Mouse (Mus musculus): ENCODE measurements around the gene Cbx1. TPM values are rescaled to one million over a fixed set of nuclear protein-coding genes. Genes with fewer than 3 reads are reported as not detected.

Cbx1 gene
- total RNA-seq (2021): 10 to 100 TPM; 40.8 to 46.9 TPM

- peak; percentile 92 to 93 for DNase-seq (ENCODE audit: low spot score in 2 of 2)
- intact Hi-C loops (cut with DNase I): no loop called here
These were observed at the start of gene Cbx1 for GRCm38 (mm10) chr11:96788871-96789795. TSS of gene Cbx1 (plus strand) at chr11:96789127.

- intact Hi-C loops (cut with DNase I): loop anchor here (10.0 kb wide), 1 partner anchor 736 kb away; the partner anchor contains the start of gene Igf2bp1
- DNase-seq (ENCODE audit: low spot score in 2 of 2): no peak
These were observed 48.1 kb upstream of the Cbx1 start for GRCm38 (mm10) chr11:96740796-96741195.

- intact Hi-C loops (cut with DNase I): loop anchor here (10.0 kb wide), 1 partner anchor 737 kb away; the partner anchor contains the start of gene Igf2bp1
- DNase-seq (ENCODE audit: low spot score in 2 of 2): peak; percentile 26 to 31
These were observed 46.9 kb upstream of the Cbx1 start for GRCm38 (mm10) chr11:96741995-96742394.

GRCm38 (mm10) chr11:96743000-96743399 lies 45.9 kb upstream of the Cbx1 start:
- intact Hi-C loops (cut with DNase I): loop anchor here (10.0 kb wide), 1 partner anchor 738 kb away; the partner anchor contains the start of gene Igf2bp1
- DNase-seq (ENCODE audit: low spot score in 2 of 2): no peak

- no peak for DNase-seq (ENCODE audit: low spot score in 2 of 2)
- intact Hi-C loops (cut with DNase I): loop anchor here (10.0 kb wide), 1 partner anchor 739 kb away; the partner anchor contains the start of gene Igf2bp1
These were observed 45.0 kb upstream of the Cbx1 start for GRCm38 (mm10) chr11:96743891-96744290.

GRCm38 (mm10) chr11:96746648-96747047 lies 42.3 kb upstream of the Cbx1 start:
- intact Hi-C loops (cut with DNase I): loop anchor here (10.0 kb wide), 1 partner anchor 742 kb away; the partner anchor contains the start of gene Igf2bp1
- no peak for DNase-seq (ENCODE audit: low spot score in 2 of 2)

- intact Hi-C loops (cut with DNase I): loop anchor here (10.0 kb wide), 1 partner anchor 743 kb away; the partner anchor contains the start of gene Igf2bp1
- no peak for DNase-seq (ENCODE audit: low spot score in 2 of 2)
These were observed 41.4 kb upstream of the Cbx1 start for GRCm38 (mm10) chr11:96747555-96747954.

GRCm38 (mm10) chr11:96755298-96755697 lies 33.6 kb upstream of the Cbx1 start:
- DNase-seq (ENCODE audit: low spot score in 2 of 2): no peak
- intact Hi-C loops (cut with DNase I): no loop called here

- DNase-seq (ENCODE audit: low spot score in 2 of 2): no peak
- intact Hi-C loops (cut with DNase I): no loop called here
These were observed 31.5 kb upstream of the Cbx1 start for GRCm38 (mm10) chr11:96757421-96757820.

- DNase-seq (ENCODE audit: low spot score in 2 of 2): no peak
- intact Hi-C loops (cut with DNase I): no loop called here
These were observed 30.5 kb upstream of the Cbx1 start for GRCm38 (mm10) chr11:96758402-96758801.

- DNase-seq (ENCODE audit: low spot score in 2 of 2): no peak
- intact Hi-C loops (cut with DNase I): loop anchor here (2.0 kb wide), 1 partner anchor 101 kb away; no protein-coding TSS in a partner anchor
These were observed 28.9 kb upstream of the Cbx1 start for GRCm38 (mm10) chr11:96760042-96760441.

GRCm38 (mm10) chr11:96761984-96762383 lies 26.9 kb upstream of the Cbx1 start:
- intact Hi-C loops (cut with DNase I): loop anchor here (2.0 kb wide), 1 partner anchor 99 kb away; no protein-coding TSS in a partner anchor
- DNase-seq (ENCODE audit: low spot score in 2 of 2): peak in 1 of 2 experiments; percentile 60

- intact Hi-C loops (cut with DNase I): no loop called here
- no peak for DNase-seq (ENCODE audit: low spot score in 2 of 2)
These were observed 26.0 kb upstream of the Cbx1 start for GRCm38 (mm10) chr11:96762742-96763470.

- intact Hi-C loops (cut with DNase I): no loop called here
- DNase-seq (ENCODE audit: low spot score in 2 of 2): no peak
These were observed 24.2 kb upstream of the Cbx1 start for GRCm38 (mm10) chr11:96764511-96765350.

- intact Hi-C loops (cut with DNase I): no loop called here
- no peak for DNase-seq (ENCODE audit: low spot score in 2 of 2)
These were observed 23.3 kb upstream of the Cbx1 start for GRCm38 (mm10) chr11:96765645-96766044.

- DNase-seq (ENCODE audit: low spot score in 2 of 2): peak in 1 of 2 experiments; percentile 39
- intact Hi-C loops (cut with DNase I): no loop called here
These were observed 22.4 kb upstream of the Cbx1 start for GRCm38 (mm10) chr11:96766555-96766954.

GRCm38 (mm10) chr11:96767096-96767495 lies 21.8 kb upstream of the Cbx1 start:
- intact Hi-C loops (cut with DNase I): no loop called here
- no peak for DNase-seq (ENCODE audit: low spot score in 2 of 2)

GRCm38 (mm10) chr11:96768240-96768639 lies 20.7 kb upstream of the Cbx1 start:
- no peak for DNase-seq (ENCODE audit: low spot score in 2 of 2)
- intact Hi-C loops (cut with DNase I): no loop called here

All from left cerebral cortex, postnatal 36 days (tissue).